Comparison of ENCODE assay signal across 18 mouse cellular contexts in genomic region chr11:35417911-35418552, GRCm38 (mm10).
DNase-seq lines count a peak whose midpoint lies in the region; ATAC-seq and TF ChIP-seq lines count a peak whose summit lies in the region.
"Had no signal": no experiment of that assay in that cellular context is flagged by ENCODE, and none has a peak within 500 bp of the region (broad histone marks: within the 10 kb centered on the region; RNA-seq: fewer than 3 reads in every experiment).

No protein-coding gene starts in this region.

- no peak for DNase-seq in intestine, embryonic 14.5 days (ENCODE audit: low spot score)
- DNase-seq in embryo, embryonic 10.5 days (ENCODE audit: low spot score) = peak; percentile 59
- no peak for DNase-seq in heart, postnatal 25 days (ENCODE audit: low spot score)
- no peak for DNase-seq in neural tube, embryonic 10.5 days (ENCODE audit: extremely low spot score, low spot score)
- DNase-seq: heart, adult 11 months; liver, postnatal 0 days; right cerebral cortex, postnatal 4 days; thymus, postnatal 14 days had no signal

- H3K27ac ChIP-seq in intestine, embryonic 14.5 days (ENCODE audit: low read depth) = no peak overlapping the region
- H3K27ac ChIP-seq in intestine, postnatal 0 days (ENCODE audit: low read depth, low read length) = no peak overlapping the region
- peak overlapping the region; percentile 62 for H3K27ac ChIP-seq in embryonic fibroblast, embryonic 13.5 days (ENCODE audit: insufficient read depth, low read length)
- H3K27ac ChIP-seq in stomach, embryonic 16.5 days (ENCODE audit: low read length) = peak overlapping the region; percentile 73
- H3K27ac ChIP-seq: forebrain, embryonic 15.5 days; heart, embryonic 15.5 days; kidney, postnatal 0 days; left cerebral cortex, adult 2 months; limb, embryonic 15.5 days; neural tube, embryonic 13.5 days had no signal

- H3K27me3 ChIP-seq in intestine, embryonic 14.5 days (replicated peaks; ENCODE audit: control insufficient read depth, insufficient read depth, low read length) = no peaks in the 10 kb centered on the region
- no peaks in the 10 kb centered on the region for H3K27me3 ChIP-seq in intestine, postnatal 0 days (replicated peaks; ENCODE audit: control insufficient read depth, insufficient read depth, low read length)
- H3K27me3 ChIP-seq in stomach, embryonic 16.5 days (ENCODE audit: control insufficient read depth, insufficient read depth, low read length) = no peaks in the 10 kb centered on the region
- H3K27me3 ChIP-seq: forebrain, embryonic 15.5 days; heart, embryonic 15.5 days; limb, embryonic 15.5 days; neural tube, embryonic 13.5 days had no signal

- TF ChIP-seq CTCF in intestine, postnatal 0 days (IDR thresholded peaks at IDR 0.05; ENCODE audit: low read depth) = no peak
- TF ChIP-seq CTCF in embryonic fibroblast, embryonic 13.5 days (IDR thresholded peaks at IDR 0.05; ENCODE audit: borderline replicate concordance, insufficient read depth, low read length) = no peak

- peaks cover 44% of the 10 kb centered on the region for H3K4me1 ChIP-seq in intestine, embryonic 14.5 days (replicated peaks; ENCODE audit: control insufficient read depth, insufficient read depth, low read length)
- H3K4me1 ChIP-seq in intestine, postnatal 0 days (replicated peaks; ENCODE audit: control insufficient read depth, insufficient read depth, low read length) = no peaks in the 10 kb centered on the region
- H3K4me1 ChIP-seq in embryonic fibroblast, embryonic 13.5 days (ENCODE audit: control insufficient read depth, insufficient read depth, low read length) = peaks cover 11% of the 10 kb centered on the region
- H3K4me1 ChIP-seq in stomach, embryonic 16.5 days (ENCODE audit: control insufficient read depth, insufficient read depth, low read length) = peaks cover 51% of the 10 kb centered on the region

- H3K4me2 ChIP-seq in intestine, embryonic 14.5 days (ENCODE audit: low read length) = no peak overlapping the region
- no peak overlapping the region for H3K4me2 ChIP-seq in intestine, postnatal 0 days (replicated peaks; ENCODE audit: low read depth)
- no peak overlapping the region for H3K4me2 ChIP-seq in stomach, embryonic 16.5 days (ENCODE audit: low read depth, low read length)
- H3K4me2 ChIP-seq: forebrain, embryonic 15.5 days; heart, embryonic 15.5 days; limb, embryonic 15.5 days; neural tube, embryonic 13.5 days had no signal

- ATAC-seq in intestine, embryonic 14.5 days (replicated peaks; ENCODE audit: low FRiP score, low TSS enrichment, low read depth) = 0 out of 2 replicates have a peak, but pooled peaks have one; percentile 41
- ATAC-seq in intestine, postnatal 0 days = no peak
- ATAC-seq in stomach, embryonic 16.5 days (ENCODE audit: insufficient read depth, low FRiP score) = peak; percentile 9; the same call in 1 of the 2 replicates
- ATAC-seq in megakaryocyte, adult 5-6 weeks (ENCODE audit: poor library complexity, severe bottlenecking) = no peak
- ATAC-seq: forebrain, embryonic 15.5 days; liver, postnatal 0 days had no signal

- WGBS in intestine, embryonic 14.5 days = 35% methylated on average over 13 of the region's 13 CpGs
- WGBS in intestine, postnatal 0 days = 59% methylated on average over 13 of the region's 13 CpGs
- 33% methylated on average over 13 of the region's 13 CpGs for WGBS in stomach, embryonic 16.5 days

- no peaks in the 10 kb centered on the region for H3K9me3 ChIP-seq in intestine, embryonic 14.5 days (ENCODE audit: control insufficient read depth, low read length)
- H3K9me3 ChIP-seq in intestine, postnatal 0 days (ENCODE audit: control insufficient read depth) = no peaks in the 10 kb centered on the region
- no peaks in the 10 kb centered on the region for H3K9me3 ChIP-seq in stomach, embryonic 16.5 days (replicated peaks; ENCODE audit: control insufficient read depth, low read length)
- H3K9me3 ChIP-seq: forebrain, embryonic 15.5 days; heart, embryonic 15.5 days; limb, embryonic 15.5 days; neural tube, embryonic 13.5 days had no signal

- TF ChIP-seq POLR2A in embryonic fibroblast, embryonic 13.5 days (IDR thresholded peaks at IDR 0.05; ENCODE audit: low read depth, low read length) = no peak

- no peak overlapping the region for H3K9ac ChIP-seq in intestine, embryonic 14.5 days (ENCODE audit: low read length)
- no peak overlapping the region for H3K9ac ChIP-seq in intestine, postnatal 0 days (ENCODE audit: low read depth, low read length)
- no peak overlapping the region for H3K9ac ChIP-seq in stomach, embryonic 16.5 days (ENCODE audit: low read length)
- H3K9ac ChIP-seq: forebrain, embryonic 15.5 days; heart, embryonic 15.5 days; limb, embryonic 15.5 days; liver, postnatal 0 days; neural tube, embryonic 13.5 days had no signal

- intact Hi-C loops in heart, postnatal 25 days (cut with DNase I) = no loop called here

- no peak overlapping the region for H3K4me3 ChIP-seq in intestine, embryonic 14.5 days (ENCODE audit: low read depth, low read length)
- no peak overlapping the region for H3K4me3 ChIP-seq in intestine, postnatal 0 days (ENCODE audit: low read depth, low read length)
- no peak overlapping the region for H3K4me3 ChIP-seq in embryonic fibroblast, embryonic 13.5 days (ENCODE audit: insufficient read depth, low read length)
- no peak overlapping the region for H3K4me3 ChIP-seq in stomach, embryonic 16.5 days (replicated peaks; ENCODE audit: low read length)
- H3K4me3 ChIP-seq: forebrain, embryonic 15.5 days; heart, embryonic 15.5 days; left cerebral cortex, adult 2 months; limb, embryonic 15.5 days; neural tube, embryonic 13.5 days had no signal

- no peaks in the 10 kb centered on the region for H3K36me3 ChIP-seq in intestine, embryonic 14.5 days (ENCODE audit: control insufficient read depth, insufficient read depth, low read length)
- H3K36me3 ChIP-seq in intestine, postnatal 0 days (ENCODE audit: control insufficient read depth, insufficient read depth) = no peaks in the 10 kb centered on the region
- no peaks in the 10 kb centered on the region for H3K36me3 ChIP-seq in stomach, embryonic 16.5 days (ENCODE audit: control insufficient read depth, insufficient read depth, low read length)
- H3K36me3 ChIP-seq: forebrain, embryonic 15.5 days; heart, embryonic 15.5 days; limb, embryonic 15.5 days; neural tube, embryonic 13.5 days had no signal

Comparison
In these comparisons a context has a peak if more than half of its experiments do, and no peak if none do; other contexts are left out.
1. ATAC-seq: peak in intestine, embryonic 14.5 days (single experiment) and stomach, embryonic 16.5 days (single experiment); none in intestine, postnatal 0 days (single experiment) and megakaryocyte, adult 5-6 weeks (single experiment).
2. H3K27ac ChIP-seq: peak in embryonic fibroblast, embryonic 13.5 days (single experiment) and stomach, embryonic 16.5 days (single experiment); none in intestine, embryonic 14.5 days (single experiment) and intestine, postnatal 0 days (single experiment).